Mouse (Mus musculus) left cerebral cortex, adult 8-10 months (tissue): ENCODE data around the gene Il34. TPM values are rescaled to one million over a fixed set of nuclear protein-coding genes. Genes with fewer than 3 reads are reported as not detected.

Experiments used
- DNase-seq, 2 experiments: peaks; one replicate each; pipeline ENCODE4 v3.0.0; 2022; ENCODE audit warnings: low spot score in 2 of 2
- total RNA-seq, 4 experiments: library from RNA; stranded (reverse); gene quantifications; 2 replicates each; pipeline ENCODE4 v1.2.4; 2022

Gene Il34
- total RNA-seq, 4 experiments from 2014 or later: 80.4 to 88.7 (median 81.2) TPM

- DNase-seq: no peak
These were observed 92.7 kb downstream of the Il34 start for GRCm38 (mm10) chr8:110713073-110713472.

- no peak for DNase-seq
These were observed 94.3 kb downstream of the Il34 start for GRCm38 (mm10) chr8:110711271-110711934.

GRCm38 (mm10) chr8:110710593-110710992 is 95.1 kb downstream of the Il34 start:
- no peak for DNase-seq

GRCm38 (mm10) chr8:110708429-110708828 is 97.3 kb downstream of the Il34 start:
- no peak for DNase-seq

- no peak for DNase-seq
These were observed 99.3 kb downstream of the Il34 start for GRCm38 (mm10) chr8:110706288-110706870.

DNA sequence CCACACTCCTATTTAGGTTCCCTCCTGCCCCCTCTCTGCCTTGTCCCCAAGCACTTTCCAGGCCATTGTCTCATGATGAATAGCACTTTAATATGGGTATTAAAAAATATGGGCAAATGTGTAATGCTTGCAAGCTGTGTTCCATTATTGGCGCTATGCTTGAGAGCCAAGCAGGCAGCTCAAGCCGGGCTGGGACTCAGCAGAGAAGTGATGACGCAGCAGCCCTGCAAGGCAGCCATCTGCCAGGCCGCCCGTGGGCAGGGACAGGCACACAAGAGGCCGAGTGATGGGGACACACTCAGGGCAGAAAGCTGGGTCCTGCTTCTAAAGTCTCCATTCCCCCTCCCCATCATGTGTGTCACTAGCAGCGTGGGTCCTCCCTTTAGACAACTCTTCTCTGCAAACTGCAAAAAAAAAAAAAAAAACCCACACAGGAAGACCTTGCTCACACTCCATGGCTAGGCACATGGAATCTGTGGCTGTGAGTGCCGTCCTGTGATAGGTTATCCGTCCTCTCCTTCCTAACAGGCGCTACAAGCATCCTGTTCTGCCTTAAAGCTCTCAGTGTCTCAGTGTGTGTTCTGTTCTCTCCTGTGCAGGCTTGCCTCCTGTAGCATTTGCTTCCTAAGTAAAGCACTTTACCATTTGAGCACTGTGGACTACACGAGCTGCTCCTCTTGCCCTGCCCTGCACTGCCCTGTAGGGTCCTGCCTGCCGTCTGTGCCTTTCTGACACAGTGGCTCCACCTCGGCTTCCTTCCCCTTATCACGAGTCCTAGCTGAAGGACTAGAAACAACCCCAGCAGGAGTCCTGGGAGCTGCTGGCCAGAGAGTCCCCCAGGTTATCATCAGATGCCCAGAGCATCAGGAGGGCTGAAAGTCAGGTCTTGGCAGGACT is 100.1 kb downstream of the Il34 start:
- DNase-seq: no peak

DNA sequence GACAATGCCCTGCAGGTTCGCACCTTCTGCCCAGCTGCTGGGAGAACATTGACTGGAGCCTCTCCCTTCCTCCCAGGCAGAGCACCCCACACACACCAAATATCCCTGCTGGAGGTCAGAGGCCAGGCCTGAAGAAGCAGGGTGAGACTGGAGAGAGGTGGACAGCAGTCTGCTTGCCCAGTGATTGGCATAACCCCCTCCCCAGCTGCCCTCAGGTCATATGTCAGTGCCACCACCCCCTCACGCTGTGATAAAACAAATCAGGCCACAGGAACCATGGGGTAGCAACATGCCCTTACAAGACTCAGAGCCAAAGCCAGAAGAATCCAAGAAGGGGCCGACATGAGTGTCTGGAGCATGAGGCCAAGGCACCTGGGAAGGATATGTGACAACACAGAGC is 101.6 kb downstream of the Il34 start:
- no peak for DNase-seq

GRCm38 (mm10) chr8:110703460-110704061 is 102.2 kb downstream of the Il34 start:
- no peak for DNase-seq

DNA sequence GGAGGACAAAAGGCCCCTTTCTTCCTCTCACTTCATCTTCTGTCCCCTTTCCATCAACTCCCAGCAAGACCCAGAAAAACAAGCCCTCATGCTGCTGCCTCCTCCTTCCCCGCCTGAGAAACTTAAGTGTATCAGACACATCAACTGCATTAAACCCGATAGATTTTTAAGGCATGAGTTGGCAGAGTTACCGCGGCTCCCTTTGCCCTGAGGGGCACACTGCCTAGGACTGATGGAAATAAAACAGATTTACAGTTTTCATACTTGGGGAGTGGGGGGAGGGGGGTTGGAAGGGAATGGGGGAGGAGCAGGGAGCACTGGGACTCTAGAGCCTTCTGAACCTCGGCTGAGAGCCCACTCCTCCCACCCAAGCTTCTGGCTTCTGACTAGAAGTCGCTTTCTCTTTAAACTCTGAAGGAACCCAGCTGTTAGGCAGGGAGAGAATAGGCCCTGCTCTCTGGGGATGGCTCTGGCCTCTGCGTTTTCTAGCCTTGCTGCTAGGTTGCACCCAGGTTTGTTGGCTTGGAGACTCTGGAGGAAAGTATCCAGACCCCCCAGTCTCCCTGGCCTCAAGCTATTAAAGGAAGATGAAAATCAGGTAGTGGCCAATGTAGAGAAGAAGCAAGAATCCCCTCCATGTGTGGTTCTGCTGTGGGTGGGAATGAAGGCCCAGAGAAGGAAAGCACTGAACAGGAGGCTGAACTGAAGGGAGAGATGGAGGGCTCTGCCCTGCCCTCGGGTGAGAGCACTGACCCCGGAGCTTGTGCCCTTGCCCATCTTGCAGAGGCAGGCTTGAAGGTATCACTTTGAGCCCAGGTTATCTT is 102.9 kb downstream of the Il34 start:
- DNase-seq: no peak

GRCm38 (mm10) chr8:110700561-110700960 is 105.2 kb downstream of the Il34 start:
- DNase-seq: no peak

- DNase-seq: no peak
These were observed 106.2 kb downstream of the Il34 start for GRCm38 (mm10) chr8:110699501-110699900.

GRCm38 (mm10) chr8:110698098-110698497 is 107.6 kb downstream of the Il34 start:
- DNase-seq: no peak

- peak in 1 of 2 experiments; percentile 49 for DNase-seq
These were observed 108.2 kb downstream of the Il34 start for GRCm38 (mm10) chr8:110697571-110697970.

GRCm38 (mm10) chr8:110696051-110696450 is 109.7 kb downstream of the Il34 start:
- no peak for DNase-seq

DNA sequence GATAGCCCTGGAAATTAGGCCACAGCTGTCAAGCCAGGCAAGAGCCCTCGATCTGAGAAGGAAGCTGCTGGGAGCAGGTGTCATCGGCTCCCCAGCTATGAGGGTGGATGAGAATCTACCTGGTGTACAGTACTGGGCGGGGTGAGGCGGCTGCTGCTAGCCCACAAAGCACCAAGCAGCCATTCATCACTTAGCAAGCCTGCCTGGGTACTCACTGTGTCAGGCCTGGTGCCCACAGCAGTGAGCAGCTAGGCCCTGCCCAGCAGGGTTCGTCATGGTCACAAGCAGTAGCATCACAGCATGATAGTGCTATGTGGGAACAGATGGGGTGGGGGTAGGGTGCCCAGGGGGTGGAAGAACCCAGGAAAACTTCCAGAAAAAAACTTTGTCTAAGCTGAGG is 110.3 kb downstream of the Il34 start:
- no peak for DNase-seq

DNA sequence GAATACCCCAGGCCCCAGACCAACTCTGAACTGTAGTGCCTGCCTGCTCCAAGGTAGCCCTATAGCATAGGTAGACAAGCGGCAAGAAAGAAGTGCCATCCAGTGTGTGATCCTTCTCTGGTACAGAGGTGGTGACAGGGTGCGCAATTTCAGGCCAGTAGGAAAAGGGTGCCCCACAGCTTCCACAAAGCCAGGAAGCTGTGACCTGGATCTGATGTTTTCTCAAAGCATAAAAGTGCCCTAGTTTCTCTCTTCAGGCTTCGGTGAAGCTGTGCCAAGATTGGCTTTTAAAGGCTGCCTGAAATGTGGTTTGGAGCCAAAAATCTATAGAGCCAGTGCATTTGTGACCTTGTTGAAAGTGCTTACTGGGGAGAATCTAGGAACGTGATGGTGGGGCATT is 110.9 kb downstream of the Il34 start:
- no peak for DNase-seq

DNA sequence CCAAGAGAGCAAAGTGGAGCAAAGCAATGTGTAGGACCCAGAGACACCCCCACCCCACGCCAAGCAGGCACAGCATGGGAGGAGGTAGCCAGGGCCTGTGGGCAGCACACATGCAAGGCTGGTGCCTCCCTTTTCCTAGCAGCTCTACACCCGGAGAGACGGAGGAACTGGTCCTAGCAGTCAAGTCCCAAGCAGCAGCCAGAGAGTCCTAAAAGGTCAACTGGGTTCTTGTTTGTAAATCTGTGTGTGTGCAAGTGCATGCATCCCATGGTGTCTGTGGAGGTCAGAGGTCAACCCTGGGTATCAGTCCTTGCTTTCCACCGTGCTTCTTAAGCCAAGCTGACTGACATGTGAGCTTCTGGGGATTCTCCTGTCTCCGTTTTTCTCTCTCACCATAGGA is 111.5 kb downstream of the Il34 start:
- no peak for DNase-seq
